Mouse (Mus musculus): Measurements from ENCODE around the gene Duxbl3.

DNA sequence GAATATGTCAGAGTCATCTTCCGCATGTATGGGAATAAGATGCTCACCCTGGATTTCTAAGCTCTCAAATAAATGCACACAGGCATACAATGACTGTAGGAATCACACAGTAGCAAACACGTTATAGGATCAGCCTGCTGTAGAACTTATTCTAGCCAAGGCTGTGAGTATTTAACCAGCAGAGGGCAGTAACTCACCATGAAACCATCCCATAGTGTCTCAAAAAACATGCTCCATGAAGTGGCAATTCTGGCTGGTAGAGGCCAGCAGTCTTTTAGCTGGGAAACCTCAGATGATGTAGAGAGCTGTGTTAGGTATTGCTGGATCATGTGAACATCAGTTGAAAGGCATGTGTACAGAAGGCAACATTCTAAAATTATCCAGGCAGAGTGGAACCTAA lies 45.3 kb downstream of the Duxbl3 start:
- no peak for TF ChIP-seq POLR2A (IDR thresholded peaks at IDR 0.05; ENCODE audit: insufficient read depth, low read length)
- no peak for TF ChIP-seq CTCF (IDR thresholded peaks at IDR 0.05; ENCODE audit: low read depth, low read length)

All from ES-Bruce4 (cell line).